Mouse (Mus musculus) E14TG2a.4 (cell line): Measurements from ENCODE around the gene Atp6v0e2.

Experiments
- CTCF ChIP-seq: conservative IDR thresholded peaks from 2 replicates; pipeline ENCODE4 v1.5.1; 2014; ENCODE audit warnings: low read length
- NANOG ChIP-seq: IDR thresholded peaks from 2 replicates; pipeline ENCODE4 v1.6.1; 2014; ENCODE audit warnings: borderline replicate concordance, low read length, mixed read lengths
- POU5F1 ChIP-seq: IDR thresholded peaks from 2 replicates; pipeline ENCODE4 v1.6.1; 2014; ENCODE audit warnings: low read length, borderline replicate concordance

DNA sequence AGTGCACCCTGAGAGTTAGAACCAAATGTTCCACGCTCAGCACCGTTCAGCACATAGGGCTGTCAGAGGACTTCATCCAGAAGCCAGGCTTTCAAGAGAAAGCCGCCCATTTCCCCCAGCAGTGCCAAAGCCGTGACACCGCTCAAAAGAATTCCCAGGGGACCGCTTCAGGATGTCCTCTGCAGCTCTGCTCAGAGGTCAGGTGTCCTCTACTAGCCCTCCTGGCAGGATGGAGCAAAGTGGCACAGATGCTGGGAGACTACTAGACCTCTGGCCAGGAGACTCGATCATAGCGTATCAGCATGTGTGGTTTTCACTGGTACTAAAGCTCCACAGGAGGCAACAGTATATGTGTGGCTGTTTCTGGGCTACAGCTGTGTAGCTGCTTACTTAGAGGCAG, 2.5 kb upstream of the Atp6v0e2 start:
- TF ChIP-seq CTCF (no peak), NANOG (no peak), POU5F1 (no peak)
